Mouse (Mus musculus) adipocyte (in vitro differentiated cells): ENCODE data around the gene Gm17019.
A peak's percentile ranks its signal among the peaks of the same experiment; 100 is the strongest.
"Not testable (repeated sequence)": the region's sequence is repeated elsewhere in the genome, so short reads cannot be mapped to it uniquely, and the experiment has no call there.

Experiments
- DNase-seq: peaks from one replicate; pipeline ENCODE4 v3.0.0-alpha.2; 2016; ENCODE audit warnings: low spot score

The Gm17019 gene

DNA sequence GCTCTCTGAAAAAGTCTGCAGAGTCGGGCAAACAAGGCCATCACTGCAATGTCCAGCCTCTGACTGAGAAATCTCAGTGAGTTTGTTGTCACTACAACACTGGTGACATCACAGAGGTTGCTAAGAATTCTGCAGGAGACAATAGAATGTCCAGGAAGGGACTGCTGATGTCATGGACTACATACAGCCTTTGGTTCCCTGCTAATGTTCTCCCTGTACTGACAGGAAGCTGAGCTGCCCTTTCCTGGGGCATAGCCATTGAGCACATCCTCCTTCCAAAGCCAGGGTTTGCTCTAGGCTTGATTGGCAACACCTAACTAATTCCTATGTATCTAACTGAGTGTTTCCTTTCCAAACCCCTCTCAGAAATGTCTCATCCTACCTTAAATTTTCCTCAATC lies at the start of gene Gm17019:
Gene Gm17019 (minus strand): TSS at position 101 of the 400 bp plus-strand sequence.
- not testable (repeated sequence) for DNase-seq

GRCm38 (mm10) chr5:15062385-15062715 lies 29.6 kb upstream of the Gm17019 start:
- DNase-seq, result not testable (repeated sequence)

DNA sequence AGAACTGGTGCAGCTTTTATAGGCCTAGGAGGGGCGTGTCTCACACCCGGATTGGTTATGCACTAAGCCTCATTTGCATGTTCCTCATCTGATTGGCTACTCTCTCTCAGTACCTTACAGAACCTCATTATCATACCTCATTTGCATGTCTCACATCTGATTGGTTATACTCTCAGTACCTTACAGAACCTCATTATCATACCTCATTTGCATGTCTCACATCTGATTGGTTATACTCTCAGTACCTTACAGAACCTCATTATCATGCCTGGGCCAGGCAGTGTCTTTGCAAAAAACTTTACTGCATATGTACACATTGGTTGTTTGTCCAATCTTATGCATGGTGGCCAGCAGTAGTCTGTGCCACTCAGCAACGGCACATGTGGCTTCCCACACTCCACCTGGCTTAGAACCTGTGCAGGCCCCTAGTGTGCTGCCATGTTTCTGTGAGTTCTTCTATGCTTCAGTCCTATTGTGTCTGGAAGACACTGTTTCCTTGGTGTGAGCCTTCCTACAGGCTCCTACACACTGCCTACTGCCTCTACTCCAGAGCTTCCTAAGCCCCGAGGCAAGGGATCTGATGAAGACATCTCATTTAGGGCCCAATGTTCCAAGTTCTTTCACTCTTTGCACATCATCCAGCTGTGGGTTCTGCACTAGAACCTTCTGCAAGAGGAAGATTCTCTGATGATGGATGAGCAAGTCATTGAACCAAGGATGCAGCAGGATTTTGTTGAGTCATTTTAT lies 29.0 kb upstream of the Gm17019 start:
- not testable (repeated sequence) for DNase-seq

DNA sequence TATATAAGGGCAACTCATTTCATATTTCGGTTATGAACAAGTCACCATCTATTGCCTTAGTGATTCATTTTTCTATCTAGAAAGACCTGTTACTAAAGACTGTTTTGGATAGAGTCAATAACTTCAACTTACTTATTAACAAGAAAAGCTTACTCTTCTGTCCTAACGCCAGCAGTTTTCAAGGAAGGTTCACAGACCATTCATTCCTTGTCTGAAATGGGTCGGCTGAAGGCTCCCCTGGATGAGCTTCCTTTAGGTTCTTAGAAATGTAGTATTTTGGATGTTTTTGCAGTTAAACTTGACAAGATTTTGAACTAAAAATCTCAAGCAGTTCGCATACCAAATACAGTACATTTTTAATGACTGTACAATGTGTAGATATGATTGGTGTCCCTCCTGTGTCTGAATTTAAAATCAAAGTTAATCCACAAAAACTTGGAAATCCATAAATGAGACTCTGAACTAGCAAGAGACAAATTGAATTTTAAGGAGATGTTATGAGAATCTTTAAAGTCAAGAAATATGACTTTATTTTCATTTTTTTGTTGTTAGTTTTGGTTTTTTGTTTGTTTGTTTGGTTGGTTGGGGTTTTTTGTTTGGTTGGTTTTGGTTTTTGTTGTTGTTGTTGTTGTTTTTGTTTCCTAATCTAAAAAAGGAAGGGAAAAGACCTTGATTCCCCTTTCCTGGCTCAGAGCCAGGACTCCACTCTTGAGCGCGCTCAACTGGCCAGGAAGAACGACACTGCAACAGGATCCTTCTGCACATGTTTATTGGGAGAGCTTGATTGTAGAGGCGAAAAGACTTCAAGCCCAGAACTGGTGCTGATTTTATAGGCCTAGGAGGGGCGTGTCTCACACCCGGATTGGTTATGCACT lies 21.6 kb upstream of the Gm17019 start:
- DNase-seq, result not testable (repeated sequence)

- not testable (repeated sequence) for DNase-seq
Measured at GRCm38 (mm10) chr5:15053606-15053962, 20.8 kb upstream of the Gm17019 start.

GRCm38 (mm10) chr5:15052945-15053605 lies 20.3 kb upstream of the Gm17019 start:
- not testable (repeated sequence) for DNase-seq

DNA sequence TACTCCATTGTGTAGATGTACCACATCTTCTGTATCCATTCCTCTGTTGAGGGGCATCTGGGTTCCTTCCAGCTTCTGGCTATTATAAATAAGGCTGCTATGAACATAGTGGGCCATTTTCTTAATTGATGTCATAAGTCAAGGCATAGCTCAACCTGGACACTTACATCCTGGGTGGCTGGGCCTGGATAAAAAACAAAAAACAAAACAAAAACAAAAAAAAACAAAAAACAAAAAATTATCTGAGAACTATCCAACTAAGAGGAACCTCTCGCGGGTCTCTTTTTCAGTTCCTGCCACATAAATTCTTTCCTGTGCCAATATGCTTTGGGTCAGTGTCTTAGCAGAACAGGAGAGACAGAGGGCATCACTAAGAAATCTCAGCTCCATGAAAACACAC lies 18.0 kb upstream of the Gm17019 start:
- not testable (repeated sequence) for DNase-seq

DNA sequence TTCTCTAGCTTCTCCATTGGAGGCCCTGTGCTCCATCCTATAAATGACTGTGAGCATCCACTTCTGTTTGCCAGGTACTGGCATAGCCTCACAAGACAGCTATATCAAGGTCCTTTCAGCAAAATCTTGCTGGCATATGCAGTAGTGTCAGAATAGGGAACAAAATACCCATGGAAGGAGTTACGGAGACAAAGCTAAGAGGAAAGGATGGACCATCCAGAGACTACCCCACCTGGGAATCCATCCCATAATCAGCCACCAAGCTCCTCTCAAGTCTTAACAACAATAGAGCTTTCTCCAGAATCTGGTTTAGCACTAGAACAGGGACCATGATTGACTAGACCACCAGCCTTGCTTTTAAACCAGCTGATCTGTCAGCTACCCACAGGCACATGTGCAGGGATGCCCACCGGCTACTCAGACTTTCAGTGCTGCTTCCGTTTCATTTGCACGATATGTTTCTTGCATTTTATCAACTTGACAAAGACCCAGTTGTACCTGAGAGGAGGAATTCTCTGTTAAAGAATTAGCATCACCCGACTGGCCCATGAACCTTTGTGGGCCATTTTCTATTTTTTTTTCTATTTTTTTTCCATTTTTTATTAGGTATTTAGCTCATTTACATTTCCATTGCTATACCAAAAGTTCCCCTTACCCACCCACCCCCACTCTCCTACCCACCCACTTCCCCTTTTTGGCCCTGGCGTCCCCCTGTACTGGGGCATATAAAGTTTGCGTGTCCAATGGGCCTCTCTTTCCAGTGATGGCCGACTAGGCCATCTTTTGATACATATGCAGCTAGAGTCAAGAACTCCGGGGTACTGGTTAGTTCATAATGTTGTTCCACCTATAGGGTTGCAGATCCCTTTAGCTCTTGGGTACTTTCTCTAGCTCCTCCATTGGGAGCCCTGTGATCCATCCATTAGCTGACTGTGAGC lies 12.3 kb upstream of the Gm17019 start:
- DNase-seq, result not testable (repeated sequence)

DNA sequence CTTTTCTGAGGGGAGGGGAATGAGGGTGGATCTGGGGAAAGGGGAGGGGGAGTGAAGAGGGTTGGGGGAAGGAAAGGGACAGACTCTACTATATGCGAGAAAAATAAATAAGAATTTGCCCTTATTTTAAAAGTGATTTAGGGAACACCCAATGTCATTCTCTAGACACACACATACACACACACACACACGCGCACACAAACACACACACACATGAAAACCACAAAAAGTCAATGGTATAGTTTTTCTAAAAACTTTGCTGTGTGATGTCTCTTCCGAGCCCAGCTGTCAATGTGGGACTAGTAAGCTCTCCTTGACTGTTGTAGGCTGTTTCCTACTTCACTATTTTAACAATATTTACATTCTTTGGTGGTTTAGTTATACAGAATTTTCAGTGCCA lies 8.0 kb upstream of the Gm17019 start:
- not testable (repeated sequence) for DNase-seq

- DNase-seq, result not testable (repeated sequence)
Measured at GRCm38 (mm10) chr5:15039984-15040383, 7.2 kb upstream of the Gm17019 start.

DNA sequence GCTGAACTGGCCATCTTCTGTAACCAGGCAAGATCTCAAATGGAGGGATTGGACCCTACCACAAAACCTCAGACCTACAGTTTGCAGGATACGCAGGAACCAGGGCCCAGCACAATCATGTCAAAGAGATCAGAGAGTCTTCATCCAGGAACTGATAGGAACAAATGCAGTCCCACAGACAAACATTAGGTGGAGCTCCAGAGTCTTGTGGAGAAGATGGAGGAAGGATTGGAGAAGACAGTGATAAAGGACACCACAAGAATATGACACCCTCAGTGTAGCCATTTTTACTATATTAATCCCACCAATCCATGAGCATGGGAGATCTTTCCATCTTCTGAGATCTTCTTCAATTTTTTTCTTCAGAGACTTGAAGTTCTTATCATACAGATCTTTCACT lies 8.5 kb downstream of the Gm17019 start:
- DNase-seq, result not testable (repeated sequence)

DNA sequence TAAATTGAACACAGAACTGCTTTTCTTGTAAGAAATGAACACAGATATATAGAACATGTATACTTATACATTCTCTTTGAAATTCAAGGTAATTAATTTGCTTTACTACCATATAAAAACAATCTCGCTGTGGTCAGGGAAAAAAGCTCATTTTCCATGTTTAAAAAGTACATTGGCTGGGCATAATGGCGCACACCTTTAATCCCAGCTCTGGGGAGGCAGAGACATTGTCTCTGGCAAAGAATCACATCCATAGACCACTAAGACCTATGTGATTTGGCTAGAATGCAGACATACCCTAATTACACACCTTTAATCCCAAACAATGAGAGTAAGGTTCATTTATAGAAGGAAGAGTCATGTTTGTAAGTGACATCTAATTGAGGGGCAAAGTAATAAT lies 12.7 kb downstream of the Gm17019 start:
- DNase-seq, result not testable (repeated sequence)

DNA sequence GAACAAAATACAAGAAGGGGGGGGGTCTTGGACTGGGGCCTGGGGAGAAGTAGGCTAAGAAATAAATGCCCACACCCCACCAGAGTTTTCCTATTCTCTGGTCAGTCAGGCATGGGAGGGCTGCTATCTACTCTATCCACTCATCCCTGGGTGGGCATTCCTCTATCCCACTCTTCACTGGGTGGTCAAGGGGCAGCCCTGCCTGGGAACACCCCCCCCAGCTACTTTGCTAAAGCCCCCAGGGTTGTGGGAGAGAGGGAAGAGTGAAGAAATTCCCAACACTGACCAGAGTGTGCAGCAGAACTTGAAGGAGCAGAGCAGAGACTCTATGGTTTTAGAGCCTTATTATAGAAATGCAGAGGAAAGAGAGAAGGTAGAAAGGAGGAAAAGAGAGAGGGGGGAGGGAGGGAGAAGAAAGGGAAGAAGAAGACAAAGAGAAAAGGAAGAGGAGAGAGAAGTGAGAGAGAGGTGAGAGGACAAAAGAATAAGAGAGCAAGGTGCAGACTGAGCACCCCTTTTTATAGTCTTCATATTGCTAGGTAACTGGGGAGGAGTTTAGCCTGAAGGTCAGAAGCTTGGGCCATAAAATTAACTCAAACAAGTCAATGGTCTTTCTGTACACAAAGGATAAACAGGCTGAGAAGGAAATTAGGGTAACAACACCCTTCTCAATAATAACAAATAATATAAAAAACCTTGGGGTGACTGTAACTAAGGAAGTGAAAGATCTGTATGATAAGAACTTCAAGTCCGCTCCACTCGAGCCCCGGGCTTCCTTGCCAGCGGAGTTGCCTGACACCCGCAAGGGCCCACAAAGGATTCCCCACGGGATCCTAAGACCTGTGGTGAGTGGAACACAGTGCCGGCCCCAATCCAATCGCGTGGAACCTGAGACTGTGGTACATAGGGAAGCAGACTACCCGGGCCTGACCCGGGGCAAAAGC lies 21.9 kb downstream of the Gm17019 start:
- not testable (repeated sequence) for DNase-seq

GRCm38 (mm10) chr5:15006907-15007306 lies 25.9 kb downstream of the Gm17019 start:
- peak; percentile 12 for DNase-seq

GRCm38 (mm10) chr5:15006288-15006687 lies 26.5 kb downstream of the Gm17019 start:
- peak; percentile 26 for DNase-seq

GRCm38 (mm10) chr5:15005584-15005983 lies 27.2 kb downstream of the Gm17019 start:
- not testable (repeated sequence) for DNase-seq

GRCm38 (mm10) chr5:15004569-15005562 lies 27.9 kb downstream of the Gm17019 start:
- DNase-seq, result not testable (repeated sequence)

GRCm38 (mm10) chr5:14998077-14998476 lies 34.7 kb downstream of the Gm17019 start:
- DNase-seq, result not testable (repeated sequence)

GRCm38 (mm10) chr5:14997556-14997955 lies 35.2 kb downstream of the Gm17019 start:
- DNase-seq, result not testable (repeated sequence)
